Mouse (Mus musculus) C2C12 (cell line): ENCODE data around the gene Foxp2. TPM values are rescaled to one million over a fixed set of nuclear protein-coding genes. Genes with fewer than 3 reads are reported as not detected.

Source experiments
- H3K27me3 ChIP-seq: one replicate; pipeline ENCODE4 v1.6.1; 2011; ENCODE audit not compliant: control insufficient read depth, insufficient read depth, insufficient read length
- H3K36me3 ChIP-seq: one replicate; pipeline ENCODE4 v1.6.1; 2011; ENCODE audit not compliant: control insufficient read depth, insufficient read depth
- H3K4me3 ChIP-seq: one replicate; pipeline ENCODE4 v1.5.1; 2011; ENCODE audit warnings: mild to moderate bottlenecking, control low read depth; ENCODE audit not compliant: poor library complexity, insufficient read depth, severe bottlenecking
- H3K79me2 ChIP-seq: one replicate; pipeline ENCODE4 v1.6.1; 2011; ENCODE audit not compliant: control insufficient read depth, insufficient read depth
- H3K79me3 ChIP-seq: one replicate; pipeline ENCODE4 v1.6.1; 2011; ENCODE audit warnings: low read depth, control low read depth
- H3ac ChIP-seq: one replicate; pipeline ENCODE3; 2011; ENCODE audit warnings: low read depth; ENCODE audit not compliant: control insufficient read depth, insufficient read length
- CEBPB ChIP-seq: IDR thresholded peaks from one replicate; pipeline ENCODE4 v1.6.1; 2011; ENCODE audit warnings: low read depth, mild to moderate bottlenecking, control low read depth, moderate library complexity
- CTCF ChIP-seq: IDR thresholded peaks from one replicate; pipeline ENCODE4 v1.5.1; 2011; ENCODE audit not compliant: control insufficient read depth, insufficient read depth, insufficient read length
- FOSL1 ChIP-seq: IDR thresholded peaks from one replicate; pipeline ENCODE4 v1.8.0; 2011; ENCODE audit warnings: mild to moderate bottlenecking, low read length; ENCODE audit not compliant: poor library complexity, insufficient read depth, severe bottlenecking
- MAX ChIP-seq: IDR thresholded peaks from one replicate; pipeline ENCODE4 v1.6.1; 2011; ENCODE audit warnings: mild to moderate bottlenecking, control low read depth
- MYOD1 ChIP-seq: IDR thresholded peaks from one replicate; pipeline ENCODE4 v1.6.1; 2011; ENCODE audit warnings: low read depth; ENCODE audit not compliant: control insufficient read depth, insufficient read length
- MYOG ChIP-seq: IDR thresholded peaks from one replicate; pipeline ENCODE4 v1.6.1; 2011; ENCODE audit not compliant: control insufficient read depth, insufficient read length; ENCODE audit errors: extremely low read depth
- USF1 ChIP-seq: IDR thresholded peaks from one replicate; pipeline ENCODE4 v1.6.1; 2011; ENCODE audit warnings: low read depth, mild to moderate bottlenecking, control low read depth, moderate library complexity
- polyA plus RNA-seq: library from polyadenylated mRNA; unstranded; fragments of >200 nt; fragmentation: generic; extraction: Trizol; gene quantifications from one replicate; pipeline ENCODE4 v1.2.1, GENCODE M21; 2012; ENCODE audit warnings: missing spikeins

Foxp2 gene
- polyA plus RNA-seq, 1 experiment = not detected

DNA sequence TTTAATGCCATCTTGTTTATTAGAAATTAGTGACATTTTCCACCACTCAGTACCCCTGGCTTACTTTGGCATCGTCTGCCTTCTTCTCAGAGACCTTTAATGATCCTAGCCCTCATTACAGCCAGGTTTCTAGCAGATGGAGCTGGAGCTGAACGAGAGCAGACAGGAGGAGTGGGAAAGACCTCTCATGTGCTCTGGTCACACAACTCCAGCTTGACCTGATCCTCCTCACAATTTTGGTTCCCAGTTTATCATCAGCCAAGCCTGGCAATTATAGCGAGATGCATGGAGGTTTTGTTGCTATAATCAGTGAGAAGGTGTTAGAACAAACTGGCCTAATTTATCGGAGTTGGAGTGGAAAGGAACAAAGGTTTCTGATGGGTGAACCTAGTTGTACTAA is 500.9 kb downstream of the Foxp2 start:
- H3K79me3 ChIP-seq = no peaks in the 10 kb centered on the region
- no peaks in the 10 kb centered on the region for H3K27me3 ChIP-seq
- TF ChIP-seq CTCF (no peak), USF1 (no peak), MYOG (no peak), MYOD1 (no peak), MAX (no peak), FOSL1 (no peak), CEBPB (no peak)
- H3K4me3 ChIP-seq = no peak overlapping the region
- no peaks in the 10 kb centered on the region for H3K36me3 ChIP-seq
- no peak overlapping the region for H3ac ChIP-seq
- no peaks in the 10 kb centered on the region for H3K79me2 ChIP-seq

DNA sequence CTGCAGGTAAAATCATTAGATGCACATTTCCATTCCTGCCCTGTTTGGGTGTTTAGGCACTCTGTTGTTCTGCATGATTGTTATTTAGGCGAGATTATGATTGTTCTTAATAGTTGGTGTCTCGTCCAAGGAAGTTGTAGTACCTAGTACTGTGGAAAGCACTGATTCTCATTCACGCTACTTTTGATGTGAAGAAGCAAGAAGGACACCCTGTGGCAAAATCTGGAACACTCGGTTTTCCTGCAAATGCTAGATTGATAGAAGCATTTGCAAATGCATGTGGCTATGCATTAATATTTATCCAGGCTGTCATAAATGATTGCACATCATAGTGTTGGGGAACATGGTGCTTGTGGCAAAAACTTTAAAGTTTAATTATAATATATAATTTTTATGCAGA is 514.0 kb downstream of the Foxp2 start:
- H3K79me2 ChIP-seq = no peaks in the 10 kb centered on the region
- H3K27me3 ChIP-seq = no peaks in the 10 kb centered on the region
- H3K79me3 ChIP-seq = no peaks in the 10 kb centered on the region
- no peaks in the 10 kb centered on the region for H3K36me3 ChIP-seq
- TF ChIP-seq USF1 (no peak), MYOD1 (no peak), MYOG (no peak), FOSL1 (no peak), CTCF (no peak), MAX (no peak), CEBPB (no peak)
- no peak overlapping the region for H3K4me3 ChIP-seq
- H3ac ChIP-seq = no peak overlapping the region

DNA sequence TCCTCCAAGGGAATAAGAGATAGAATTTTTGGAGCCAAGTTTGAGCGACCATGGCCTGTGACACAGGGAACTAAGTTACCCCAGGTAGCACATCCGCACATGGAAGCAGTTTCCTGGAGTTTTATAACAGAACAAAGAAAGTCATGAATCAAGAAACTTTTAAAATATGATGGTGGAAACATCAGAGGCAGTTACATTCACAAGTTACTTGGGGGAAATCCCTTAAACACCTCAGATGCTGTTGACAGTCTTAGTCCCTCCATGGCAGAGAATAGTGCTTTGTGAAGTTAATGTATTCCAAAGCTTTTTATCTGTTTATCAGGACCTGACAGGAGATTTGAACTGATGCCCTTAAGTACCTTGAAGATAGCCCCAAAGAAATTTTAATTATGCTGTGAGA is 558.6 kb downstream of the Foxp2 start:
- TF ChIP-seq USF1 (no peak), FOSL1 (no peak), MYOG (no peak), CEBPB (no peak), MYOD1 (no peak), CTCF (no peak), MAX (no peak)

DNA sequence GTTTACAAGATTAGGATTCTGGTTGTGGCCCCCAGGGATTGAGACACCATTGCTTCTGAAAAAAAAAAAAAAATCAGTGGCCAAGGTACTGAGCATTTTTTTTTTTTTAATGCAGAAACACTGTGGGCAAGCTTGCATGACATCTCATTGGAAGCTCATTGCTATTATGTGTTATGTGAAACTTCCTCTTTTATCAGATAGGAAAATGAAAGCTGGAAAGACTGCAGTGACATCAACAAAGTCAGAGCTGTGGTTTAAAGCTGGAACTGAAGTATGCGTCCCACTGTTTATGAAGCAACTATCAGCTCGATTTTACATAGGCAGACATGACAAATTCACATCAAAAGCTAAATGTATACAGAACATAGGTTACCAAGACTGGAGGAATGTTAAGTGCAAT is 562.2 kb downstream of the Foxp2 start:
- TF ChIP-seq FOSL1 = no peak
- no peak for TF ChIP-seq USF1
- no peak for TF ChIP-seq CEBPB
- TF ChIP-seq MAX = no peak
- TF ChIP-seq MYOG = no peak
- TF ChIP-seq CTCF = no peak
- TF ChIP-seq MYOD1 = no peak
- Histone ChIP-seq H3ac (no peak overlapping the region), H3K27me3 (no peaks in the 10 kb centered on the region), H3K79me3 (no peaks in the 10 kb centered on the region), H3K79me2 (no peaks in the 10 kb centered on the region), H3K4me3 (no peak overlapping the region), H3K36me3 (no peaks in the 10 kb centered on the region)

More for the DNA sequence above, 558.6 kb downstream of the Foxp2 start:
- Histone ChIP-seq H3K27me3 (no peaks in the 10 kb centered on the region), H3K4me3 (no peak overlapping the region), H3ac (no peak overlapping the region), H3K36me3 (no peaks in the 10 kb centered on the region), H3K79me2 (no peaks in the 10 kb centered on the region), H3K79me3 (no peaks in the 10 kb centered on the region)

DNA sequence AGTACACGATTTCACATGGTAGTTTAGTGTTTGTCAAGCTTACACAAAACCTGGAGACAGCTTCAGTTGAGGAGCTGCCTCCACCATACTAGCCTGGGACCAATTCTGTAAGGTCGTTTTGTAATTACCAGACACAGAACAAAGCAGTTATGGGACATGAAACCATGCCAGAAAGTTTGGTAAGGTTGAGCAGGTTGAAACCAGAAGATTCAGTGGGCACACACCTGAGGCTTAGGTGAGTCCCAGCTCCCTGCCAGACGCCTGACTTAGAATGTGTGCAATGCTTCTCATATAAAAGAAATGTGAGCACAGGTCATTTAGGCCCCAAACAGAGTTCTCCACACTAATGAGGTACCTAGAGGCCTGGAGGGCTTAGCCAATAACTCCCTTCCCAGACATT is 564.3 kb downstream of the Foxp2 start:
- Histone ChIP-seq H3ac (no peak overlapping the region), H3K4me3 (no peak overlapping the region), H3K79me3 (no peaks in the 10 kb centered on the region), H3K79me2 (no peaks in the 10 kb centered on the region), H3K27me3 (no peaks in the 10 kb centered on the region), H3K36me3 (no peaks in the 10 kb centered on the region)
- TF ChIP-seq MAX (no peak), MYOG (no peak), CEBPB (no peak), MYOD1 (no peak), FOSL1 (no peak), CTCF (no peak), USF1 (no peak)

DNA sequence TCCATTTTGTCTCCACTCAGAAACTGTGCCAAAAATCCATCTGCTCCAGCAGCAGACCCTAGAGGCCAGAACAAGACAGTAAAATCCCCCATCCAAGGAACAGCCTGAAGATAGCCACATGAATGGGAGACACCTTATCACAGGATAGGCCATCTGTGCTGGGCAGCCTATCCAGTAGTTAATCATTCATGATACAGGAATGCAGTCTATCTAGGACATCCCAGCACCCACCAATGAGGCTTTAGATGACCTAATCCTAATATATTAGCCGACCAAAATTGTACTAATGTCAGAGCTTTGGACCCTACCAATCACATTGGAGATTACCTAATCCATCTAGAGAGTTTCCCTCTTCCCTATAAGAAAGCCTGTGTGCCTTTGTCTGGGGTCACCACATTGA is 565.5 kb downstream of the Foxp2 start:
- no peak overlapping the region for H3K4me3 ChIP-seq
- H3ac ChIP-seq = no peak overlapping the region
- TF ChIP-seq MAX = no peak
- TF ChIP-seq CTCF = no peak
- TF ChIP-seq USF1 = no peak
- TF ChIP-seq FOSL1 = no peak
- TF ChIP-seq MYOD1 = no peak
- no peak for TF ChIP-seq CEBPB
- TF ChIP-seq MYOG = no peak
- H3K79me3 ChIP-seq = no peaks in the 10 kb centered on the region
- H3K27me3 ChIP-seq = no peaks in the 10 kb centered on the region
- no peaks in the 10 kb centered on the region for H3K79me2 ChIP-seq
- no peaks in the 10 kb centered on the region for H3K36me3 ChIP-seq
